Mouse (Mus musculus): ENCODE measurements around the gene Zcchc18.

Zcchc18 gene

DNA sequence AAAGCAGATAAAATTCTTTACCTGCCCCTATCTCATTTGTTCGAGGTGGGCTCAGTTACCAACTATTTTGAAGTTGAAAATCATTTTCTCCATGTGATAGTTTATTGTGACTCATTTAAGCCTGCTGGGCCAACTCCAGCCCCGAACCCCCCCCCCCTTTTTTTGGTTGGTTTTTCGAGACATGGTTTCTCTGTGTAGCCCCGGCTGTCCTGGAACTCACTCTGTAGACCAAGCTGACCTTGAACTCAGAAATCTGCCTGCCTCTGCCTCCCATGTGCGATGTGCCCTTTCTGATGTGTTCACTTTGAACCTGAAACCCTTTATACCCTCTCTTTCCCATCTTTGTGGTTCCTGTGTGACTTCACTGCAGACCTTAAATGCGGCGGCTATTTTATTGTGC, 45.5 kb downstream of the Zcchc18 start:
- no peak for DNase-seq (ENCODE audit: extremely low spot score, low read depth, low spot score)
